Mouse (Mus musculus) thymus, adult 2 months (tissue): Measurements from ENCODE around the gene Nop16.

ENCODE experiments used
- CTCF ChIP-seq: fragments of 200-500 bp; IDR thresholded peaks from 2 replicates; pipeline ENCODE4 v1.5.1; 2012; ENCODE audit warnings: mild to moderate bottlenecking, control low read depth, low read length, moderate library complexity, borderline replicate concordance; ENCODE audit not compliant: control insufficient read depth, poor library complexity, insufficient read depth; ENCODE audit errors: extremely low read depth
- POLR2A ChIP-seq: fragments of 200-500 bp; IDR thresholded peaks from 2 replicates; pipeline ENCODE4 v1.6.1; 2012; ENCODE audit warnings: mild to moderate bottlenecking, low read length, control low read depth, moderate library complexity; ENCODE audit not compliant: control insufficient read depth, poor library complexity, insufficient read depth; ENCODE audit errors: extremely low read depth

- TF ChIP-seq POLR2A = no peak
- no peak for TF ChIP-seq CTCF
Measured at GRCm38 (mm10) chr13:54585831-54586230, 4.1 kb downstream of the Nop16 start.
